Comparison of ENCODE assay signal across 10 mouse cellular contexts in genomic region chr2:153525906-153526311, GRCm38 (mm10). TPM values are rescaled to one million over a fixed set of nuclear protein-coding genes. Genes with fewer than 3 reads are reported as not detected.
A peak's percentile ranks its signal among the peaks of the same experiment; 100 is the strongest.
DNase-seq lines count a peak whose midpoint lies in the region; ATAC-seq lines count a peak whose summit lies in the region.
"Had no signal": no experiment of that assay in that cellular context is flagged by ENCODE, and none has a peak within 500 bp of the region (broad histone marks: within the 10 kb centered on the region; RNA-seq: fewer than 3 reads in every experiment).

No protein-coding gene starts in this region.

- WGBS in limb, embryonic 12.5 days = 11% methylated on average over 10 of the region's 10 CpGs
- 12% methylated on average over 10 of the region's 10 CpGs for WGBS in neural tube, embryonic 12.5 days

- no peaks in the 10 kb centered on the region for H3K36me3 ChIP-seq in limb, embryonic 12.5 days
- no peaks in the 10 kb centered on the region for H3K36me3 ChIP-seq in neural tube, embryonic 12.5 days

- no peak for ATAC-seq in limb, embryonic 12.5 days (ENCODE audit: insufficient number of reproducible peaks, insufficient read depth, low FRiP score, low TSS enrichment, low read depth)
- ATAC-seq in neural tube, embryonic 12.5 days (ENCODE audit: low FRiP score, low read depth) = no peak

- DNase-seq in adrenal gland, postnatal 10 days = peak; percentile 61
- DNase-seq in adrenal gland, adult 8-10 months = no peak
- peak; percentile 49 for DNase-seq in urinary bladder, adult 2 months (ENCODE audit: low spot score)
- DNase-seq in urinary bladder, postnatal 10 days (ENCODE audit: low spot score) = no peak
- no peak for DNase-seq in gastrocnemius, postnatal 10 days
- no peak for DNase-seq in ovary, adult 18-20 months (ENCODE audit: low spot score)

- H3K9ac ChIP-seq in limb, embryonic 12.5 days (replicated peaks) = 0 out of 2 replicates have a peak overlapping the region, but pooled peaks have one; percentile 27
- no peak overlapping the region for H3K9ac ChIP-seq in neural tube, embryonic 12.5 days

- no peaks in the 10 kb centered on the region for H3K9me3 ChIP-seq in limb, embryonic 12.5 days
- no peaks in the 10 kb centered on the region for H3K9me3 ChIP-seq in neural tube, embryonic 12.5 days

- peaks cover 44% of the 10 kb centered on the region for H3K4me1 ChIP-seq in limb, embryonic 12.5 days (replicated peaks)
- H3K4me1 ChIP-seq in neural tube, embryonic 12.5 days = peaks cover 65% of the 10 kb centered on the region

- no peak overlapping the region for H3K27ac ChIP-seq in limb, embryonic 12.5 days
- H3K27ac ChIP-seq in neural tube, embryonic 12.5 days = no peak overlapping the region

- H3K4me3 ChIP-seq in limb, embryonic 12.5 days (replicated peaks) = no peak overlapping the region
- H3K4me3 ChIP-seq in neural tube, embryonic 12.5 days = no peak overlapping the region

- no peak overlapping the region for H3K4me2 ChIP-seq in limb, embryonic 12.5 days
- peak overlapping the region; percentile 96 for H3K4me2 ChIP-seq in neural tube, embryonic 12.5 days (replicated peaks)

- peaks cover 78% of the 10 kb centered on the region for H3K27me3 ChIP-seq in limb, embryonic 12.5 days
- peaks cover 20% of the 10 kb centered on the region for H3K27me3 ChIP-seq in neural tube, embryonic 12.5 days (replicated peaks)

RNA-seq across cellular contexts. Expression of gene Nol4l, which starts 3.9 kb away (rescaled TPM):
- 10 to 100 TPM; 14.1 to 21.3 TPM for total RNA-seq in adrenal gland, postnatal 10 days (2021)
- total RNA-seq in adrenal gland, adult 8-10 months (2022) = 10 to 100 TPM in 3 of 4 experiments, 1 to 10 TPM in 1; 9.9 to 19.6 (median 12.8) TPM
- polyA plus RNA-seq in urinary bladder, adult 2 months (2012; rRNA removed) = 11.7 and 15.8 TPM in 2 replicates
- polyA plus RNA-seq in limb, embryonic 12.5 days (2016; fragmentation: Nextera tagmentation; extraction: Ambion mirVana) = 12.5 and 12.6 TPM in 2 replicates
- 36.3 and 39.9 TPM in 2 replicates for polyA plus RNA-seq in neural tube, embryonic 12.5 days (2016; fragmentation: Nextera tagmentation; extraction: Ambion mirVana)
- total RNA-seq in gastrocnemius, postnatal 10 days (2021) = 1 to 10 TPM; 4.3 to 6.3 TPM

RNA-seq across cellular contexts. Expression of gene 4930404H24Rik, which starts 33.3 kb away (rescaled TPM):
- total RNA-seq in adrenal gland, postnatal 10 days (2021) = not detected
- not detected for total RNA-seq in adrenal gland, adult 8-10 months (2022)
- not detected in 2 replicates for polyA plus RNA-seq in urinary bladder, adult 2 months (2012; rRNA removed)
- not detected in 2 replicates for polyA plus RNA-seq in limb, embryonic 12.5 days (2016; fragmentation: Nextera tagmentation; extraction: Ambion mirVana)
- polyA plus RNA-seq in neural tube, embryonic 12.5 days (2016; fragmentation: Nextera tagmentation; extraction: Ambion mirVana) = not detected in 2 replicates
- total RNA-seq in gastrocnemius, postnatal 10 days (2021) = not detected
- polyA plus RNA-seq: C2C12; gonadal fat pad, adult 2 months had no signal

Comparison
In these comparisons a context has a peak if more than half of its experiments do, and no peak if none do; other contexts are left out.
1. DNase-seq: peak in adrenal gland, postnatal 10 days (single experiment) and urinary bladder, adult 2 months (single experiment); none in adrenal gland, adult 8-10 months (single experiment), urinary bladder, postnatal 10 days (single experiment), gastrocnemius, postnatal 10 days (single experiment) and ovary, adult 18-20 months (single experiment).